Mouse (Mus musculus) CD4-positive, CD25-positive, alpha-beta regulatory T cell (primary cell): ENCODE results near the gene Map2k1. TPM values are rescaled to one million over a fixed set of nuclear protein-coding genes. Genes with fewer than 3 reads are reported as not detected.

ENCODE experiments used
- polyA plus RNA-seq: library from polyadenylated mRNA; unstranded; fragments of 100-300 nt; shearing (Covaris generic); gene quantifications from one replicate; pipeline ENCODE4 v1.2.1, GENCODE M21; 2017

The Map2k1 gene
- 96.7 TPM for polyA plus RNA-seq

GRCm38 (mm10) chr9:64253021-64253904 lies at the start of gene Map2k1:
Gene Map2k1 (minus strand): TSS chr9:64253631.

GRCm38 (mm10) chr9:64281105-64281780 lies 27.8 kb upstream of the Map2k1 start, which contains the start of gene Tipin:
Gene Tipin (plus strand): TSS chr9:64281581.

GRCm38 (mm10) chr9:64234768-64235435 lies 18.5 kb downstream of the Map2k1 start, which contains the start of gene Uchl4:
Gene Uchl4 (plus strand): TSS chr9:64235201.

GRCm38 (mm10) chr9:64178974-64179646 lies 74.3 kb downstream of the Map2k1 start, which contains the start of gene Snapc5:
Gene Snapc5 (plus strand): TSS chr9:64179274.

GRCm38 (mm10) chr9:64172816-64173665 lies 80.4 kb downstream of the Map2k1 start, which contains the start of the genes Zwilch and Rpl4:
Gene Zwilch (minus strand): TSS chr9:64173104.
Gene Rpl4 (plus strand): TSS chr9:64173375.

Other genes starting within 250 kb of the Map2k1 start
- gene Smad6, start 231.6 kb downstream of the Map2k1 start, polyA plus RNA-seq, result 0.12 TPM
- not detected for gene Lctl, start 136.5 kb downstream of the Map2k1 start, polyA plus RNA-seq
- 3.3 TPM for gene Zwilch, start 80.5 kb downstream of the Map2k1 start, polyA plus RNA-seq
- gene Rpl4, start 80.3 kb downstream of the Map2k1 start, polyA plus RNA-seq, result 1,555 TPM
- 56.8 TPM for gene Snapc5, start 74.4 kb downstream of the Map2k1 start, polyA plus RNA-seq
- 11.5 TPM for gene Uchl4, start 18.4 kb downstream of the Map2k1 start, polyA plus RNA-seq
- gene Tipin, start 27.9 kb upstream of the Map2k1 start, polyA plus RNA-seq, result 53.0 TPM
- gene Dis3l, start 87.7 kb upstream of the Map2k1 start, polyA plus RNA-seq, result 21.1 TPM
- 0.50 TPM for gene Megf11, start 132.0 kb upstream of the Map2k1 start, polyA plus RNA-seq